9 mouse cellular contexts compared by ENCODE assay signal in the genomic region with DNA sequence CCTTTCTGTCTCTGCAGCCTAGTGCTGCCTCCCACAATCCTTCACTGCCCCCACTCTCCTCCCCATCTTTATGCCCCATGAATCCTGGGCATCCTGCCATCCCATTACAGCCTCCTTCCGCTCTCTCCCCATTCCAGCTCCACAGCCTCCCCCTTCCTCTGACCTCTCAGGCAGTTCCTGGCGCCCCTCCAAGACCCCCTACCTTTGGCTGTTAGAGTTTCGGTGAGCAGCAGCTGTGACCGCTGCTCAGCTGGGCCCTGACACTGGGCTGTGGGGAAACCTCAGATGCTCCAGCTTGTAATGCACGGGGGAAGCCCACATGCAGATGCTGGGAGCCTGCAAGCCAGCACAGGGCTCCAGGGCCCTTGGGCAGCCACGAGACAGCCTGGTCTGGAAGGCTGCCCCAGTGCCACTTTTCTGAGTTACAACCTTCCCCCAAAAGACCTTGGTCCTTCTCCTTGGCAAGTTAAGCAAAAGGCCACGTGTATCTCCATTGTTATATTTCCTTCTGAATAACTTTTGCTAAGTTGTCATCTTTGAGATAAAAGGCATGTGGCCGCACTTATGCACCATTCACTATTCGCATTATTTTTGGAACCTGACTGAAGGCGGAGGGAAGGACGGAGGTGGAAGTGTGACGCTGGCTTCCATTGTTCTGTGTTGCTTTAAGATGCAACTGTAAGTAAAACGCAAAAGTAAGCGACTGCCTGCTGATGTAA.
DNase-seq lines count a peak whose midpoint lies in the region; ATAC-seq and TF ChIP-seq lines count a peak whose summit lies in the region.
"Had no signal": no experiment of that assay in that cellular context is flagged by ENCODE, and none has a peak within 500 bp of the region (broad histone marks: within the 10 kb centered on the region; RNA-seq: fewer than 3 reads in every experiment).

No protein-coding gene starts in this region.

- H3K36me3 ChIP-seq in hindbrain, embryonic 15.5 days, result no peaks in the 10 kb centered on the region
- H3K36me3 ChIP-seq in midbrain, postnatal 0 days (ENCODE audit: insufficient read depth, low read length), result no peaks in the 10 kb centered on the region
- no peaks in the 10 kb centered on the region for H3K36me3 ChIP-seq in stomach, postnatal 0 days (ENCODE audit: control insufficient read depth, insufficient read depth, low read length)
- H3K36me3 ChIP-seq: liver, embryonic 15.5 days had no signal

- no peak overlapping the region for H3K9ac ChIP-seq in hindbrain, embryonic 15.5 days
- H3K9ac ChIP-seq in midbrain, postnatal 0 days (replicated peaks; ENCODE audit: low read length, poor library complexity, severe bottlenecking), result no peak overlapping the region
- no peak overlapping the region for H3K9ac ChIP-seq in stomach, postnatal 0 days (ENCODE audit: low read length)
- H3K9ac ChIP-seq: liver, embryonic 15.5 days had no signal

- no peak for TF ChIP-seq POLR2A in cerebellum, adult 2 months (IDR thresholded peaks at IDR 0.05; ENCODE audit: borderline replicate concordance, insufficient read depth, low read length)

- 0 out of 2 replicates have a peak overlapping the region, but pooled peaks have one; percentile 5 for H3K4me2 ChIP-seq in hindbrain, embryonic 15.5 days
- H3K4me2 ChIP-seq in midbrain, postnatal 0 days (ENCODE audit: low read depth, low read length, poor library complexity, severe bottlenecking), result 0 out of 2 replicates have a peak overlapping the region, but pooled peaks have one; percentile 2
- H3K4me2 ChIP-seq in stomach, postnatal 0 days (replicated peaks; ENCODE audit: low read depth), result no peak overlapping the region
- H3K4me2 ChIP-seq: liver, embryonic 15.5 days had no signal

- H3K27me3 ChIP-seq in cerebellum, adult 2 months (ENCODE audit: control insufficient read depth, insufficient read depth, low read length), result no peaks in the 10 kb centered on the region; the same call in 1 of the 2 replicates
- H3K27me3 ChIP-seq in hindbrain, embryonic 15.5 days, result no peaks in the 10 kb centered on the region
- 0 out of 2 replicates have a peak, but pooled peaks cover 3% of the 10 kb centered on the region for H3K27me3 ChIP-seq in midbrain, postnatal 0 days (ENCODE audit: insufficient read depth, low read length)
- no peaks in the 10 kb centered on the region for H3K27me3 ChIP-seq in stomach, postnatal 0 days (ENCODE audit: control insufficient read depth, insufficient read depth, low read length)
- H3K27me3 ChIP-seq: liver, embryonic 15.5 days had no signal

- no peak overlapping the region for H3K4me3 ChIP-seq in cerebellum, adult 2 months (replicated peaks; ENCODE audit: insufficient read depth, low read depth, low read length)
- no peak overlapping the region for H3K4me3 ChIP-seq in hindbrain, embryonic 15.5 days
- H3K4me3 ChIP-seq in midbrain, postnatal 0 days (ENCODE audit: low read depth, low read length), result no peak overlapping the region
- no peak overlapping the region for H3K4me3 ChIP-seq in stomach, postnatal 0 days (ENCODE audit: low read depth, low read length)
- H3K4me3 ChIP-seq: liver, embryonic 15.5 days had no signal

- H3K4me1 ChIP-seq in cerebellum, adult 2 months (ENCODE audit: control insufficient read depth, insufficient read depth, low read length), result no peaks in the 10 kb centered on the region
- peaks cover 36% of the 10 kb centered on the region for H3K4me1 ChIP-seq in hindbrain, embryonic 15.5 days (replicated peaks)
- H3K4me1 ChIP-seq in midbrain, postnatal 0 days (ENCODE audit: insufficient read depth, low read length), result 0 out of 2 replicates have a peak, but pooled peaks cover 3% of the 10 kb centered on the region
- 0 out of 2 replicates have a peak, but pooled peaks cover 3% of the 10 kb centered on the region for H3K4me1 ChIP-seq in stomach, postnatal 0 days (replicated peaks; ENCODE audit: control insufficient read depth, insufficient read depth)
- H3K4me1 ChIP-seq: liver, embryonic 15.5 days had no signal

- no peaks in the 10 kb centered on the region for H3K9me3 ChIP-seq in hindbrain, embryonic 15.5 days
- no peaks in the 10 kb centered on the region for H3K9me3 ChIP-seq in midbrain, postnatal 0 days (ENCODE audit: low read length)
- H3K9me3 ChIP-seq in stomach, postnatal 0 days (ENCODE audit: control insufficient read depth, low read length), result no peaks in the 10 kb centered on the region
- H3K9me3 ChIP-seq: liver, embryonic 15.5 days had no signal

- TF ChIP-seq EP300 in stomach, postnatal 0 days (optimal IDR thresholded peaks at IDR 0.05), result no peak

- TF ChIP-seq CTCF in cerebellum, adult 2 months (IDR thresholded peaks at IDR 0.05; ENCODE audit: borderline replicate concordance, insufficient read depth, low read depth, low read length), result no peak
- TF ChIP-seq CTCF in midbrain, postnatal 0 days (IDR thresholded peaks at IDR 0.05), result no peak
- TF ChIP-seq CTCF in stomach, postnatal 0 days (IDR thresholded peaks at IDR 0.05; ENCODE audit: low read depth), result no peak

- no peak overlapping the region for H3K27ac ChIP-seq in cerebellum, adult 2 months (ENCODE audit: insufficient read depth, low read length)
- peak overlapping the region; percentile 78 for H3K27ac ChIP-seq in hindbrain, embryonic 15.5 days (replicated peaks)
- peak overlapping the region; percentile 51; the same call in 1 of the 2 replicates for H3K27ac ChIP-seq in midbrain, postnatal 0 days (ENCODE audit: low read depth, low read length)
- H3K27ac ChIP-seq in stomach, postnatal 0 days (replicated peaks), result peak overlapping the region; percentile 25
- H3K27ac ChIP-seq: liver, embryonic 15.5 days had no signal

- DNase-seq in adrenal gland, adult (ENCODE audit: inconsistent age in 2 of 2, low spot score in 1 of 2), result peak; percentile 48 to 91
- DNase-seq in cerebellum, adult 2 months, result peak; percentile 39 to 43
- DNase-seq in frontal cortex, postnatal 25 days (ENCODE audit: low spot score in 2 of 2), result peak; percentile 41 to 54
- peak; percentile 54 to 63 for DNase-seq in left cerebral cortex, adult 18-20 months (ENCODE audit: low spot score in 2 of 2)
- peak; percentile 95 for DNase-seq in midbrain, postnatal 0 days (ENCODE audit: low spot score)
- DNase-seq in stomach, postnatal 0 days (ENCODE audit: low spot score), result peak; percentile 30

- peak; percentile 91 for ATAC-seq in hindbrain, embryonic 15.5 days (ENCODE audit: low FRiP score, low read depth)
- ATAC-seq in midbrain, postnatal 0 days (ENCODE audit: low FRiP score), result peak; percentile 31; the same call in 1 of the 2 replicates
- 0 out of 2 replicates have a peak, but pooled peaks have one; percentile 21 for ATAC-seq in stomach, postnatal 0 days (ENCODE audit: low FRiP score, low TSS enrichment)
- no peak for ATAC-seq in megakaryocyte, adult 5-6 weeks (ENCODE audit: poor library complexity, severe bottlenecking)

- 4% methylated on average over 14 of the region's 14 CpGs for WGBS in cerebellum, adult 2 months
- 17% methylated on average over 14 of the region's 14 CpGs for WGBS in hindbrain, embryonic 15.5 days
- 21% methylated on average over 14 of the region's 14 CpGs for WGBS in midbrain, postnatal 0 days
- WGBS in stomach, postnatal 0 days, result 26% methylated on average over 14 of the region's 14 CpGs

Comparison
In these comparisons a context has a peak if more than half of its experiments do, and no peak if none do; other contexts are left out.
1. DNase-seq: peak in every context shown above with its lines; median percentile 95 in midbrain, postnatal 0 days; 70 in adrenal gland, adult; 58 in left cerebral cortex, adult 18-20 months; 48 in frontal cortex, postnatal 25 days; 41 in cerebellum, adult 2 months; 30 in stomach, postnatal 0 days.